Mouse (Mus musculus): ENCODE results near the gene Hdac7. TPM values are rescaled to one million over a fixed set of nuclear protein-coding genes. Genes with fewer than 3 reads are reported as not detected.

Gene Hdac7
- polyA plus RNA-seq, 1 experiment from 2014 or later: 19.4 TPM

- DNase-seq (ENCODE audit: low spot score) (peak; percentile 74), ATAC-seq (ENCODE audit: low FRiP score) (peak; percentile 63)
- Histone ChIP-seq H3K4me2 (replicated peaks; ENCODE audit: low read depth, low read length) (no peak overlapping the region), H3K9me3 (ENCODE audit: control insufficient read depth, low read length) (no peaks in the 10 kb centered on the region), H3K4me3 (ENCODE audit: low read depth, low read length) (no peak overlapping the region), H3K27ac (ENCODE audit: low read depth, low read length) (no peak overlapping the region), H3K36me3 (ENCODE audit: control insufficient read depth, insufficient read depth, low read length) (peaks cover 5% of the 10 kb centered on the region; the same call in 1 of the 2 replicates), H3K27me3 (ENCODE audit: control insufficient read depth, insufficient read depth, low read length) (no peaks in the 10 kb centered on the region), H3K4me1 (replicated peaks; ENCODE audit: control insufficient read depth, insufficient read depth, low read length) (peaks cover 2% of the 10 kb centered on the region; the same call in 1 of the 2 replicates), H3K9ac (ENCODE audit: low read depth, low read length) (no peak overlapping the region)
- WGBS: 32% methylated on average over 17 of the region's 17 CpGs
These were observed 46.2 kb downstream of the Hdac7 start for GRCm38 (mm10) chr15:97798134-97798533.

- Histone ChIP-seq H3K9me3 (ENCODE audit: control insufficient read depth, low read length) (no peaks in the 10 kb centered on the region), H3K9ac (ENCODE audit: low read depth, low read length) (no peak overlapping the region), H3K4me3 (ENCODE audit: low read depth, low read length) (no peak overlapping the region), H3K4me1 (replicated peaks; ENCODE audit: control insufficient read depth, insufficient read depth, low read length) (no peaks in the 10 kb centered on the region), H3K27me3 (ENCODE audit: control insufficient read depth, insufficient read depth, low read length) (no peaks in the 10 kb centered on the region), H3K4me2 (replicated peaks; ENCODE audit: low read depth, low read length) (no peak overlapping the region), H3K27ac (ENCODE audit: low read depth, low read length) (no peak overlapping the region), H3K36me3 (ENCODE audit: control insufficient read depth, insufficient read depth, low read length) (peaks cover 7% of the 10 kb centered on the region; the same call in 1 of the 2 replicates)
- ATAC-seq (ENCODE audit: low FRiP score): no peak
- DNase-seq (ENCODE audit: low spot score): no peak
- 96% methylated on average over 17 of the region's 17 CpGs for WGBS
These were observed 47.5 kb downstream of the Hdac7 start for GRCm38 (mm10) chr15:97796674-97797310.

DNA sequence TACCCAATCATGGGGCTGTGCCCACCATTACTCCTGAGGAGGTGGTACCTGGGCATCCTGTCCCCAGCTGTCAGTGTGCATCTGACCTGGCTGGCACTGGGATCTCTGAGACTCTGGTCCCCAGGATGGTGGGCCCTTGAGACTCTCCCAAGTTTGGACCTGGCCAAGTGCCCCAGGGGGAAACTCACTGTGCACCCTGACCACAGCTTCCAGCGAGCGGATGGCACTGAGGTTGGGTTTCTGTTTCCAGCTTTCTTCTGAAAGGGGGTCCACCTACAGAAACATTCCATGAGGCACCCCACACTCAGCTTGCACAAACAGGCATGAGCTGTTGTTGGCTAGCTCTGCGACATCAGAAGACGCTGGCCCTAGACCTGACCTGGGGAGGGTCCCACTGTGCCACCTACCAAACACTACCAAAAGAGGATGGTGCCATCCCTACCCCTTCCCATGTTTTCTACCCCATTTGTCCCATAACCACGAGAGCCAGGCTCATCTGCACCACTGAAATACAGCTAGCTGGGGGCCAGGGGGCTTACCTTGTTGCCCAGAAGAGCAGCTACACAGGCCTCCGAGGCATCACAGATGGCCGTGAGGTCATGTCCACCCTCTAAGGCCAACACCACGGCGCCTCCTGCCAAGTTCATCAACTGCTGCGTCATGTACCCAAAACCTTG is 48.6 kb downstream of the Hdac7 start:
- WGBS: 97% methylated on average over 10 of the region's 10 CpGs
- Histone ChIP-seq H3K27me3 (ENCODE audit: control insufficient read depth, insufficient read depth, low read length) (no peaks in the 10 kb centered on the region), H3K4me3 (ENCODE audit: low read depth, low read length) (no peak overlapping the region), H3K36me3 (ENCODE audit: control insufficient read depth, insufficient read depth, low read length) (peaks cover 6% of the 10 kb centered on the region; the same call in 1 of the 2 replicates), H3K4me1 (replicated peaks; ENCODE audit: control insufficient read depth, insufficient read depth, low read length) (no peaks in the 10 kb centered on the region), H3K27ac (ENCODE audit: low read depth, low read length) (no peak overlapping the region), H3K9ac (ENCODE audit: low read depth, low read length) (no peak overlapping the region), H3K9me3 (ENCODE audit: control insufficient read depth, low read length) (no peaks in the 10 kb centered on the region), H3K4me2 (replicated peaks; ENCODE audit: low read depth, low read length) (no peak overlapping the region)
- ATAC-seq (ENCODE audit: low FRiP score) (no peak), DNase-seq (ENCODE audit: low spot score) (no peak)

GRCm38 (mm10) chr15:97794268-97794667 is 50.0 kb downstream of the Hdac7 start:
- Histone ChIP-seq H3K27ac (ENCODE audit: low read depth, low read length) (no peak overlapping the region), H3K27me3 (ENCODE audit: control insufficient read depth, insufficient read depth, low read length) (no peaks in the 10 kb centered on the region), H3K4me3 (ENCODE audit: low read depth, low read length) (no peak overlapping the region), H3K4me1 (replicated peaks; ENCODE audit: control insufficient read depth, insufficient read depth, low read length) (no peaks in the 10 kb centered on the region), H3K36me3 (ENCODE audit: control insufficient read depth, insufficient read depth, low read length) (peaks cover 4% of the 10 kb centered on the region; the same call in 1 of the 2 replicates), H3K9me3 (ENCODE audit: control insufficient read depth, low read length) (no peaks in the 10 kb centered on the region), H3K4me2 (replicated peaks; ENCODE audit: low read depth, low read length) (no peak overlapping the region), H3K9ac (ENCODE audit: low read depth, low read length) (no peak overlapping the region)
- 76% methylated on average over 5 of the region's 5 CpGs for WGBS
- DNase-seq (ENCODE audit: low spot score) (no peak), ATAC-seq (ENCODE audit: low FRiP score) (no peak)

GRCm38 (mm10) chr15:97793386-97794153 is 50.7 kb downstream of the Hdac7 start:
- no peak overlapping the region for H3K27ac ChIP-seq (ENCODE audit: low read depth, low read length)
- DNase-seq (ENCODE audit: low spot score) (no peak), ATAC-seq (ENCODE audit: low FRiP score) (no peak)
- whole genome bisulfite sequencing: 91% methylated on average over 18 of the region's 18 CpGs
- H3K4me2 ChIP-seq (replicated peaks; ENCODE audit: low read depth, low read length): no peak overlapping the region
- no peaks in the 10 kb centered on the region for H3K9me3 ChIP-seq (ENCODE audit: control insufficient read depth, low read length)
- H3K36me3 ChIP-seq (ENCODE audit: control insufficient read depth, insufficient read depth, low read length): peaks cover 4% of the 10 kb centered on the region; the same call in 1 of the 2 replicates
- H3K4me3 ChIP-seq (ENCODE audit: low read depth, low read length): no peak overlapping the region
- H3K9ac ChIP-seq (ENCODE audit: low read depth, low read length): no peak overlapping the region
- H3K4me1 ChIP-seq (replicated peaks; ENCODE audit: control insufficient read depth, insufficient read depth, low read length): no peaks in the 10 kb centered on the region
- H3K27me3 ChIP-seq (ENCODE audit: control insufficient read depth, insufficient read depth, low read length): no peaks in the 10 kb centered on the region

DNA sequence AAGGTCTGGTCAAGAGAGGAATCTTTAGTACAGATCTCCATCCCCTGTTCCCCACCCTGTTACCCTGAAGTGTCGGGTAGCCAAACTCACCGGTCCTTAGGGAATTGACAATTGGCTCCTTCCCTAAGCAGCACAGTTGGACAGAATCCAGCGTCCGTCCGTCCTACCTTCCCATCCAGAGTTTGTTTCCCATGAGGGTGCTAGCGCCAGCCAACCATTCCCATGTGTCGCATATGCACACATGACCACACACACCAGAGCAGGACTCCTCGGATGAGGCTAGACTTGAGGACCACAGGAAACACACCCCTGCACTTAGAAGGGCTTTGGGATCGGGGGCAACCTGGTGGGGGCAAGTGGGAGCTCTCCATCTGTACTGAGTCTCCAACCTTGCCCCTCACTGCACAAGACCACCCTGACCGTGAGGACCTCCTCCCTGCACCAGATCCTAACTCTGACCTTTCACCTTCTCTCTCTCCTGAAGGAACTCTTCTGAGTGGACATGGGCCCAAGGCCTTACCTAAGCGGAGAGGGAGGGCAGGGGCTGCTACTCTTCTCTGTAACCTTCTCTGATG is 53.1 kb downstream of the Hdac7 start:
- H3K9me3 ChIP-seq (ENCODE audit: control insufficient read depth, low read length): no peaks in the 10 kb centered on the region
- no peak for DNase-seq (ENCODE audit: low spot score)
- no peak overlapping the region for H3K27ac ChIP-seq (ENCODE audit: low read depth, low read length)
- WGBS: 93% methylated on average over 11 of the region's 11 CpGs
- H3K27me3 ChIP-seq (ENCODE audit: control insufficient read depth, insufficient read depth, low read length): no peaks in the 10 kb centered on the region
- no peak overlapping the region for H3K9ac ChIP-seq (ENCODE audit: low read depth, low read length)
- H3K4me1 ChIP-seq (replicated peaks; ENCODE audit: control insufficient read depth, insufficient read depth, low read length): no peaks in the 10 kb centered on the region
- H3K36me3 ChIP-seq (ENCODE audit: control insufficient read depth, insufficient read depth, low read length): peaks cover 4% of the 10 kb centered on the region; the same call in 1 of the 2 replicates
- ATAC-seq (ENCODE audit: low FRiP score): no peak
- no peak overlapping the region for H3K4me3 ChIP-seq (ENCODE audit: low read depth, low read length)
- H3K4me2 ChIP-seq (replicated peaks; ENCODE audit: low read depth, low read length): no peak overlapping the region

- Histone ChIP-seq H3K4me3 (ENCODE audit: low read depth, low read length) (no peak overlapping the region), H3K9ac (ENCODE audit: low read depth, low read length) (no peak overlapping the region), H3K4me2 (replicated peaks; ENCODE audit: low read depth, low read length) (no peak overlapping the region), H3K27me3 (ENCODE audit: control insufficient read depth, insufficient read depth, low read length) (no peaks in the 10 kb centered on the region; the same call in 1 of the 2 replicates), H3K36me3 (ENCODE audit: control insufficient read depth, insufficient read depth, low read length) (peaks cover 4% of the 10 kb centered on the region; the same call in 1 of the 2 replicates), H3K27ac (ENCODE audit: low read depth, low read length) (no peak overlapping the region), H3K9me3 (ENCODE audit: control insufficient read depth, low read length) (no peaks in the 10 kb centered on the region), H3K4me1 (replicated peaks; ENCODE audit: control insufficient read depth, insufficient read depth, low read length) (no peaks in the 10 kb centered on the region)
- DNase-seq (ENCODE audit: low spot score): peak; percentile 81
- 57% methylated on average over 20 of the region's 20 CpGs for WGBS
- ATAC-seq (ENCODE audit: low FRiP score): no peak
These were observed 54.4 kb downstream of the Hdac7 start for GRCm38 (mm10) chr15:97789761-97790505.

- Histone ChIP-seq H3K4me2 (replicated peaks; ENCODE audit: low read depth, low read length) (no peak overlapping the region), H3K27me3 (ENCODE audit: control insufficient read depth, insufficient read depth, low read length) (no peaks in the 10 kb centered on the region; the same call in 1 of the 2 replicates), H3K4me1 (replicated peaks; ENCODE audit: control insufficient read depth, insufficient read depth, low read length) (no peaks in the 10 kb centered on the region; the same call in 1 of the 2 replicates), H3K4me3 (ENCODE audit: low read depth, low read length) (no peak overlapping the region), H3K36me3 (ENCODE audit: control insufficient read depth, insufficient read depth, low read length) (peaks cover 2% of the 10 kb centered on the region; the same call in 1 of the 2 replicates), H3K27ac (ENCODE audit: low read depth, low read length) (no peak overlapping the region; the same call in 1 of the 2 replicates), H3K9me3 (ENCODE audit: control insufficient read depth, low read length) (no peaks in the 10 kb centered on the region), H3K9ac (ENCODE audit: low read depth, low read length) (no peak overlapping the region)
- WGBS: 76% methylated on average over 6 of the region's 6 CpGs
- ATAC-seq (ENCODE audit: low FRiP score): no peak
- DNase-seq (ENCODE audit: low spot score): no peak
These were observed 55.5 kb downstream of the Hdac7 start for GRCm38 (mm10) chr15:97788821-97789220.
